Mouse (Mus musculus) activated CD4-positive, CD25-positive, alpha-beta regulatory T cell (primary cell): ENCODE data around the gene Omt2b. TPM values are rescaled to one million over a fixed set of nuclear protein-coding genes. Genes with fewer than 3 reads are reported as not detected.

Source experiments
- polyA plus RNA-seq, 2 experiments: library from polyadenylated mRNA; unstranded; fragments of 100-300 nt; shearing (Covaris generic); gene quantifications; one replicate each; pipeline ENCODE4 v1.2.1; 2017

Gene Omt2b
- not detected for polyA plus RNA-seq

GRCm38 (mm10) chr9:78327289-78327688, at the start of gene Omt2b:
Gene Omt2b, plus strand, starts transcription at chr9:78327589.

DNA sequence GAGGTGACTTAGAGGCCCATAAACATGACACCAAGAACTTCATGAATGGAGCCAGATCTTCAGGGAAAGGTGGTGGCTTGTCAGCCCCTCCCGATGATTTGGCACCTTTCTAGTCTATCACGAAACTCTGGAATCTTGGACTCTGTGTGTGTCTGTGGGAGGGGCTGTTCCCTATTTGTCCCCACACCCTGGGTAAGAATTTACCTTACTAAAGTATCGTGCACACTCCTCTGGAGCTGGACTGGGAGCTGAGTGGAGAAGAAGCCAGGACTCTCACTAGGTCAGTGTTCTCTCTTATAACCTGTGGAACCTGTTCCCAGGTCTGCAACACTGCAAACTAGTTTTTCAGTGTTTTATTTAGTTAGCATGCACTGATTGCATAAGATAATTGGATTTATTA, 37.7 kb upstream of the Omt2b start, which contains the start of gene Gm10639:
TSS of gene Gm10639 (plus strand) at position 201 of the 400 bp plus-strand sequence.

GRCm38 (mm10) chr9:78314696-78315095, 12.7 kb upstream of the Omt2b start, which contains the start of gene Omt2a:
Gene Omt2a, minus strand, starts transcription at chr9:78314796.

DNA sequence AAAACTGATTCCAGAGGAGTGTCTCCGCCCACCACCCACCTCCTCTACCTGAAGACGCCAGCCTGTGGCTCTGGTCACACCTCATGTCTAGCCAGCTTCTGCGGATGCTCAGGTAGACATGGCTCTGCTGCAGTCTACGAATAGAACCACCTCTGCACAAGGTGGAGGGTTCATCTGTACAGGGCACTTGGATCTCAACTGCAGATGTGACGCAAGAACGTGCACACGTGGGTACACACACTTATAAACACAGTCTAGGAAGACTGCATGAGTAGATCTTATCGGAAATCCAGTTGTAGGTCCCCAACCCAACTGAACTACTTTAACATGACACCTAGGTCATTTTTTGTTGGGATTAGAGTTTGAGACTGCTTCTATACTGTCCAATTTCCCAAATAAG, 28.2 kb downstream of the Omt2b start, which contains the start of gene Gsta2:
TSS of gene Gsta2 (minus strand) at position 178 of the 400 bp plus-strand sequence.

GRCm38 (mm10) chr9:78367959-78368358, 40.6 kb downstream of the Omt2b start, which contains the start of gene Dppa5a:
Gene Dppa5a, minus strand, starts transcription at chr9:78368177.

GRCm38 (mm10) chr9:78378113-78378785, 50.9 kb downstream of the Omt2b start, which contains the start of gene Ooep:
Gene Ooep, minus strand, starts transcription at chr9:78378725.

Other genes starting within 250 kb of the Omt2b start
- 10 to 100 TPM; 74.0 to 75.3 TPM for gene Fbxo9, start 218.5 kb upstream of the Omt2b start, polyA plus RNA-seq
- gene Ick, start 218.4 kb upstream of the Omt2b start, polyA plus RNA-seq: 10 to 100 TPM in 1 of 2 experiments, 1 to 10 TPM in 1; 9.9 to 10.6 TPM
- 10 to 100 TPM; 17.0 to 32.9 TPM for gene Gsta4, start 144.8 kb upstream of the Omt2b start, polyA plus RNA-seq
- gene Gsta1, start 96.9 kb upstream of the Omt2b start, polyA plus RNA-seq: not detected
- not detected for gene Gm3776, start 70.5 kb upstream of the Omt2b start, polyA plus RNA-seq
- not detected for gene Gm10639, start 37.7 kb upstream of the Omt2b start, polyA plus RNA-seq
- gene Omt2a, start 12.8 kb upstream of the Omt2b start, polyA plus RNA-seq: not detected
- gene Gsta2, start 28.2 kb downstream of the Omt2b start, polyA plus RNA-seq: not detected
- gene Dppa5a, start 40.6 kb downstream of the Omt2b start, polyA plus RNA-seq: under 1 TPM in 1 of 2 experiments, not detected in 1; 0.39 TPM
- under 1 TPM in 1 of 2 experiments, not detected in 1; 0.23 TPM for gene Ooep, start 51.1 kb downstream of the Omt2b start, polyA plus RNA-seq
- gene Ddx43, start 68.2 kb downstream of the Omt2b start, polyA plus RNA-seq: 1 to 10 TPM; 5.6 to 8.2 TPM
- gene Cgas, start 115.6 kb downstream of the Omt2b start, polyA plus RNA-seq: 1 to 10 TPM; 2.5 to 5.2 TPM
- 10 to 100 TPM; 21.8 to 38.0 TPM for gene Mto1, start 120.6 kb downstream of the Omt2b start, polyA plus RNA-seq
- 1 to 10 TPM in 1 of 2 experiments, under 1 TPM in 1; 0.69 to 1.7 TPM for gene Gm17324, start 121.2 kb downstream of the Omt2b start, polyA plus RNA-seq
- gene Eef1a1, start 161.6 kb downstream of the Omt2b start, polyA plus RNA-seq: 1,000 to 10,000 TPM; 3,735 to 5,668 TPM